Mouse (Mus musculus): ENCODE results near the gene Nyap1. TPM values are rescaled to one million over a fixed set of nuclear protein-coding genes. Genes with fewer than 3 reads are reported as not detected.

The Nyap1 gene
- polyA plus RNA-seq, 1 experiment = 5.7 TPM

DNA sequence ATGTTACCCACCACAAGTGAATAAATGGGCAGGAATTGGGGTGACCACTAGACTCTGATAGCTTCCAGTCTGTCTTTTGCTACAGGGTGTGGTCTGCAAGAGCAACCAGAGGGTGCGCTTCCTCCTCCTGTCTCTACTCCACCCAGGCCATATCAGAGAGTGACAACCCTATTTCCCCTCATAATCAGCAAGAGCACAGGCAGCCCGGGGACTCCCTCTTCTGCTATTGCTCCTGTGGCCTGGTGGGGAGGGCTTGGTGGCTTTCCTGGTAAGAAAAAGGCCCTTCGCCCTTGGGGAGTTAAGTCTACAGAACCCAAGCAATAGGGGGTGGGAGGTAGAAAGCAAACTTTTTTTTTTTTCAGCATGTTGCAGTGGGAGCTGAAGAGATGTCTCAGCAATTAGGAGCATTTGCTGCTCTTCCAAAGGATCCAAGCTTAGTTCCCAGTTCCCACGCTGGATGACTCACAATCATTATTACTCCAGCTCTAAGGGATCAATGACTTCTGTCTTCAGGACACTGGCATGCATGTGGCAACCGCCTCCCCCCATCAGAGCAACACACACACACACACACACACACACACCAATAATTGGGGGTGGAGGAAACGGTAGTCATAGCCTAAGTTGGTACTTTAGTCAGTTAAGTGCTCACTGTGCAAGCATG is 55.1 kb downstream of the Nyap1 start:
- TF ChIP-seq POLR2A (IDR thresholded peaks at IDR 0.05; ENCODE audit: low read depth, low read length) = no peak
- TF ChIP-seq CTCF (IDR thresholded peaks at IDR 0.05; ENCODE audit: borderline replicate concordance, insufficient read depth, low read length) = no peak
- no peaks in the 10 kb centered on the region for H3K4me1 ChIP-seq (ENCODE audit: control insufficient read depth, insufficient read depth, low read length)
- no peak overlapping the region for H3K27ac ChIP-seq (ENCODE audit: insufficient read depth, low read length)

DNA sequence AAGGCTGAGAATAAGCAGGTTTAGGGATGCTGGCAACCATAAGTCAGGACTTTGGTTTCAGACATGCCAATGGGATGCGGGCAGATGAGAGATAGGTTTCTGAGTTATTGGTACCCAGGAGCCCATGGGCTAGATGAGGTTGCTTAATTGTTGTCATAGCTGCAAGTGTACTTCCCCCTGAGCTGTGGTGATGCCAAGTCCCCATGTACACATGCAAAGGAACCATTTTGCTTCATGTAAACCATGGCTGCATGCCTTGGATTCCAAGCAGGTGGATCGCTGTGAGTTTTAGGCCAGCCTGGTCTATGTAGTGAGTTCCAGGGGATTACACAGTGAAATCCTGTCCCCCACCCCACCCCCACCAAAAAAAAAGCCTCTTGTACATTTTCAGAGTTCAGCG is 55.8 kb downstream of the Nyap1 start:
- TF ChIP-seq CTCF (IDR thresholded peaks at IDR 0.05; ENCODE audit: borderline replicate concordance, insufficient read depth, low read length) (no peak), POLR2A (IDR thresholded peaks at IDR 0.05; ENCODE audit: low read depth, low read length) (no peak)
- Histone ChIP-seq H3K27ac (ENCODE audit: insufficient read depth, low read length) (no peak overlapping the region), H3K4me3 (ENCODE audit: insufficient read depth, low read length) (no peak overlapping the region), H3K4me1 (ENCODE audit: control insufficient read depth, insufficient read depth, low read length) (no peaks in the 10 kb centered on the region)

More for the DNA sequence above, 55.1 kb downstream of the Nyap1 start:
- no peak overlapping the region for H3K4me3 ChIP-seq (ENCODE audit: insufficient read depth, low read length)

DNA sequence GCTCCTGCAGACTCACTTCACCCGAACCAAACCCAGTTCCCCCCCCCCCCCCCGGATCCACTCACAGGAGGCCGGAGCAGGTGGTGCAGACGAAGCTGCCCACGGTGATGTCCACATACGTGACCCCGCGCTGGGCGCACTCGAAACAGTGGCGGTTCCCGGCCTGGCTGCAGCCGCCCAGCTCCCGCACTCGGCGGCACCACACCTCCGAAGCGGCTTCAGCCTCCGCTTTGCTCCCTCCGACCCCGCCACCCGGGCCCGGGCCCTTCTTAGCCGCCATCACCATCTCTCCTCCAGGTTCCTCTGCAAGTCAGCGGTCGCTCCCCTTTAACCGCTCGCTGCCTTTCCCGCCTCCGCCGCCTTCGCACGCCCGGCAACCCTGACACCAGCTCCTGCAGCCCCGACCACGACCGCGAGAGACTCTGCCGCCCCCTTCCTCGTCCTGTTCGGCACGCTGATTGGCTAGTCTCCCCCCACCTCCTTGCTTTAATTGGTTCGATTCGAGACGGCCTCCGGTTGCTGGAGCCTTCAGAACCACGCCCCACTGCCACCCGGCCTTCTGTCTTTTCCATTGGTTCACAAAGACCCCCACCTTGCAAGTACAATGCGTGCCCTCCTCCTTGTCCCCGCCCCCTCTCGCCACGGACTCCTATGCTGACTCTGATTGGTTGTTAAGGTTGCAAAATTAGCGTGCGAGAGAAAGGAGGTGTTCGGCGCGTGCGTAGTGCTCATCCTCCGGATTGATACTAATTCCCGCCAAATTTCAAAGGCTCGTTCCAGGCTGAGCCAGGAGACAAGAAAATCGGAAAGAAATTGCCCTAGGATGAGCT is 56.9 kb downstream of the Nyap1 start, which contains the start of gene Agfg2:
Gene Agfg2, minus strand, starts transcription at position 433 of the 830 bp plus-strand sequence.
- H3K27ac ChIP-seq (ENCODE audit: insufficient read depth, low read length) = no peak within 1 kb of the TSS
- peak within 1 kb of the TSS; percentile 57 for H3K4me3 ChIP-seq (ENCODE audit: insufficient read depth, low read length)
- H3K4me1 ChIP-seq (ENCODE audit: control insufficient read depth, insufficient read depth, low read length) = no peaks in the 10 kb centered on the region
- TF ChIP-seq POLR2A (IDR thresholded peaks at IDR 0.05; ENCODE audit: low read depth, low read length) = peak; percentile 79
- TF ChIP-seq CTCF (IDR thresholded peaks at IDR 0.05; ENCODE audit: borderline replicate concordance, insufficient read depth, low read length) = no peak

DNA sequence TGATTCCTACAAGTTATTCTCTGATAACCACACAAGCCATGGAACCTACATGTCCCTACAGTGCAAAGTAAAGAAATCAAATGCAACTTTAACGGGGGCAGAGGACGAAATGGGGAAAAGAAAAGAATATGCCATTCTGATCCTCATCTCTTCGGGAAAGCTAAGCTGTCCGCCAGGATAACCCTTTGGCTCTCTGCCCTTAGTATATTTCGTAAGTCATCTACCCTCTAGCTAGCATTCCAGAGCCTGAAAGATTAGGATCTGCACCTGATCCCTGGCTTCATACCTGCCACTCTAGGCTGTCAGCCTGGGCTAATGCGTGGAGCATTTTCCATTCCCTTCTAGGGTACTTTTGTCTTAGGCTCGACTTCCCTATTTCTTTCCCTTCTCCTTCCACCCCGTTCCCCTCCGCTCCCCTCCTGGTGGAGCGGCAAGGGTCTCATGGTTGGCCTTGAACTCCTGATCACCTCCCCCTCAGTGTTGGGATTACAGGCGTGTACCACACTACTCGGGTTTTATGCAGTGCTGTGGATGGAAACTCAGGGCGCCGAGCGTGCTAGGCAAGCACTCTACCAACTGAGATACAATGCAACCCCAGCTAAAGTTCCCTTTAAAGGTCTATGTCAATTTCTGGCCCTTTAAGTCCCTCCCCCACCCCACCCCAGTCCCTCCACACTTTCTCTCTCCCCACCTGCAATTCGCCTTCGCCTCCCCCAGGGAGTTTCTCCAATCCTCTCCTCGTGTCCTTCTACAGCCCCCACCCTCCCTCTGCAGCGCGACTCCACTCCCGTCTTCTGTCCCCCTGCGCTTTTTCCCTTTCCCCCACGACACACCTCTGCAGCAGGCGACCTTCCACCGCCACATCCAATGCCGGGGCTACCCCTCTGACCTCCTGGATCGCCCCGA is 57.8 kb downstream of the Nyap1 start:
- Histone ChIP-seq H3K27ac (ENCODE audit: insufficient read depth, low read length) (no peak overlapping the region), H3K4me3 (ENCODE audit: insufficient read depth, low read length) (peak overlapping the region; percentile 57), H3K4me1 (ENCODE audit: control insufficient read depth, insufficient read depth, low read length) (no peaks in the 10 kb centered on the region)
- no peak for TF ChIP-seq CTCF (IDR thresholded peaks at IDR 0.05; ENCODE audit: borderline replicate concordance, insufficient read depth, low read length)
- TF ChIP-seq POLR2A (IDR thresholded peaks at IDR 0.05; ENCODE audit: low read depth, low read length) = no peak

DNA sequence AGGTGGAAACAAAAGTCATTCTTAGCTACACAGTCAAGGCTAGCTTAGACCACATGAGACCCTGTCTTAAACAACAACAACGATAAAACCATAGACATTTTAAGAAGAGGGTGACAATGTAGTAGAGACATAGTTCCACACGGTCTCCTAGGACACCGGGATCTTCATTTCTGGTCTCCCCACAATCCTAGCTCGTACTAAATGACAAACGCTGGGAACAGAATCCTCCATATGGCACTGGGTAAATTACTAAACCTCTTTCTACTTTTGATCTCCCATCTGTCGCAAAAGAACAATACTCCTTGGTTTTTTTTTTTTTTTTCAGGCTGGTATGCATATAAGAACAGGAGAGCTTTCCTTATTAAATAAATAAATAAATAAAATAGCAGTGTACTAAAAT is 58.9 kb downstream of the Nyap1 start:
- Histone ChIP-seq H3K4me1 (ENCODE audit: control insufficient read depth, insufficient read depth, low read length) (no peaks in the 10 kb centered on the region), H3K4me3 (ENCODE audit: insufficient read depth, low read length) (no peak overlapping the region), H3K27ac (ENCODE audit: insufficient read depth, low read length) (no peak overlapping the region)
- TF ChIP-seq POLR2A (IDR thresholded peaks at IDR 0.05; ENCODE audit: low read depth, low read length) (no peak), CTCF (IDR thresholded peaks at IDR 0.05; ENCODE audit: borderline replicate concordance, insufficient read depth, low read length) (no peak)

Other genes with a start within 250 kb of the Nyap1 start
- 14.6 and 16.8 TPM in 2 replicates for gene Pop7, start 239.1 kb downstream of the Nyap1 start, polyA plus RNA-seq (2011; ENCODE audit: insufficient read length, low read depth, missing spikeins)
- 12.1 and 17.7 TPM in 2 replicates for gene Gigyf1, start 223.1 kb downstream of the Nyap1 start, polyA plus RNA-seq (2011; ENCODE audit: insufficient read length, low read depth, missing spikeins)
- not detected in 2 replicates for gene Epo, start 208.4 kb downstream of the Nyap1 start, polyA plus RNA-seq (2011; ENCODE audit: insufficient read length, low read depth, missing spikeins)
- gene Gnb2, start 208.1 kb downstream of the Nyap1 start, polyA plus RNA-seq (2011; ENCODE audit: insufficient read length, low read depth, missing spikeins) = 358 and 390 TPM in 2 replicates
- gene Actl6b, start 188.1 kb downstream of the Nyap1 start, polyA plus RNA-seq (2011; ENCODE audit: insufficient read length, low read depth, missing spikeins) = not detected in 2 replicates
- gene Tfr2, start 171.8 kb downstream of the Nyap1 start, polyA plus RNA-seq (2011; ENCODE audit: insufficient read length, low read depth, missing spikeins) = 0.67 and 0.68 TPM in 2 replicates
- gene Mospd3, start 140.5 kb downstream of the Nyap1 start, polyA plus RNA-seq (2011; ENCODE audit: insufficient read length, low read depth, missing spikeins) = 35.4 and 41.3 TPM in 2 replicates
- 732 and 740 TPM in 2 replicates for gene Pcolce, start 127.8 kb downstream of the Nyap1 start, polyA plus RNA-seq (2011; ENCODE audit: insufficient read length, low read depth, missing spikeins)
- gene Fbxo24, start 112.6 kb downstream of the Nyap1 start, polyA plus RNA-seq (2011; ENCODE audit: insufficient read length, low read depth, missing spikeins) = 0.60 and 0.67 TPM in 2 replicates
- 17.5 and 29.1 TPM in 2 replicates for gene Lrch4, start 112.5 kb downstream of the Nyap1 start, polyA plus RNA-seq (2011; ENCODE audit: insufficient read length, low read depth, missing spikeins)
- 3.0 and 3.5 TPM in 2 replicates for gene Gm20605, start 112.4 kb downstream of the Nyap1 start, polyA plus RNA-seq (2011; ENCODE audit: insufficient read length, low read depth, missing spikeins)
- 2.5 and 3.4 TPM in 2 replicates for gene Sap25, start 100.3 kb downstream of the Nyap1 start, polyA plus RNA-seq (2011; ENCODE audit: insufficient read length, low read depth, missing spikeins)
- gene Irs3, start 95.9 kb downstream of the Nyap1 start, polyA plus RNA-seq (2011; ENCODE audit: insufficient read length, low read depth, missing spikeins) = 0.22 and 0.37 TPM in 2 replicates
- 15.1 and 22.0 TPM in 2 replicates for gene Agfg2, start 56.9 kb downstream of the Nyap1 start, polyA plus RNA-seq (2011; ENCODE audit: insufficient read length, low read depth, missing spikeins)
- gene Tsc22d4, start 4.1 kb upstream of the Nyap1 start, polyA plus RNA-seq (2011; ENCODE audit: insufficient read length, low read depth, missing spikeins) = 66.6 and 71.5 TPM in 2 replicates
- gene Ppp1r35, start 37.2 kb upstream of the Nyap1 start, polyA plus RNA-seq (2011; ENCODE audit: insufficient read length, low read depth, missing spikeins) = 11.5 and 14.6 TPM in 2 replicates
- gene Mepce, start 46.0 kb upstream of the Nyap1 start, polyA plus RNA-seq (2011; ENCODE audit: insufficient read length, low read depth, missing spikeins) = 27.7 and 34.8 TPM in 2 replicates
- gene Zcwpw1, start 46.2 kb upstream of the Nyap1 start, polyA plus RNA-seq (2011; ENCODE audit: insufficient read length, low read depth, missing spikeins) = 3.5 and 7.1 TPM in 2 replicates
- gene Pilra, start 94.7 kb upstream of the Nyap1 start, polyA plus RNA-seq (2011; ENCODE audit: insufficient read length, low read depth, missing spikeins) = 0.53 TPM in 1 of 2 replicates, not detected in the other
- gene Pilrb1, start 116.5 kb upstream of the Nyap1 start, polyA plus RNA-seq (2011; ENCODE audit: insufficient read length, low read depth, missing spikeins) = not detected in 2 replicates
- gene Pilrb2, start 130.2 kb upstream of the Nyap1 start, polyA plus RNA-seq (2011; ENCODE audit: insufficient read length, low read depth, missing spikeins) = not detected in 2 replicates
- gene Cyp3a13, start 180.0 kb upstream of the Nyap1 start, polyA plus RNA-seq (2011; ENCODE audit: insufficient read length, low read depth, missing spikeins) = not detected in 2 replicates
- gene Gjc3, start 221.5 kb upstream of the Nyap1 start, polyA plus RNA-seq (2011; ENCODE audit: insufficient read length, low read depth, missing spikeins) = 0.18 TPM in 1 of 2 replicates, not detected in the other
- gene Azgp1, start 239.9 kb upstream of the Nyap1 start, polyA plus RNA-seq (2011; ENCODE audit: insufficient read length, low read depth, missing spikeins) = not detected in 2 replicates